Mouse (Mus musculus) c-Kit-negative CD71-positive TER-119-positive erythroid progenitor cells, embryonic 14.5 days (primary cell): ENCODE measurements around the gene Dera.
"Not testable (repeated sequence)": the region's sequence is repeated elsewhere in the genome, so short reads cannot be mapped to it uniquely, and the experiment has no call there.

Source experiments
- DNase-seq: peaks from one replicate; pipeline ENCODE4 v3.0.0-alpha.2; 2013; ENCODE audit warnings: low read depth, low spot score

The Dera gene

GRCm38 (mm10) chr6:137754056-137754856 is at the start of gene Dera:
TSS of gene Dera (plus strand) at chr6:137754546.
- peak; percentile 80 for DNase-seq

- DNase-seq, result no peak
Measured at GRCm38 (mm10) chr6:137706209-137706608, 48.1 kb upstream of the Dera start.

- not testable (repeated sequence) for DNase-seq
Measured at GRCm38 (mm10) chr6:137708726-137709405, 45.5 kb upstream of the Dera start.

GRCm38 (mm10) chr6:137710179-137711037 is 43.9 kb upstream of the Dera start:
- DNase-seq, result no peak

GRCm38 (mm10) chr6:137712654-137713309 is 41.6 kb upstream of the Dera start:
- DNase-seq, result no peak

GRCm38 (mm10) chr6:137713310-137713664 is 41.1 kb upstream of the Dera start:
- DNase-seq, result no peak

- DNase-seq, result no peak
Measured at GRCm38 (mm10) chr6:137716802-137717201, 37.5 kb upstream of the Dera start.

GRCm38 (mm10) chr6:137722220-137722931 is 32.0 kb upstream of the Dera start:
- DNase-seq, result no peak

GRCm38 (mm10) chr6:137723898-137724297 is 30.4 kb upstream of the Dera start:
- DNase-seq, result no peak

GRCm38 (mm10) chr6:137734460-137734845 is 19.9 kb upstream of the Dera start:
- no peak for DNase-seq

GRCm38 (mm10) chr6:137734846-137735609 is 19.3 kb upstream of the Dera start, which contains the start of gene Strap:
TSS of gene Strap (plus strand) at chr6:137735078.
- DNase-seq, result peak; percentile 92

GRCm38 (mm10) chr6:137735671-137736238 is 18.6 kb upstream of the Dera start:
- no peak for DNase-seq

GRCm38 (mm10) chr6:137740972-137741371 is 13.4 kb upstream of the Dera start:
- DNase-seq, result no peak

GRCm38 (mm10) chr6:137744700-137745099 is 9.6 kb upstream of the Dera start:
- DNase-seq, result no peak

GRCm38 (mm10) chr6:137747174-137747928 is 7.0 kb upstream of the Dera start:
- no peak for DNase-seq

- no peak for DNase-seq
Measured at GRCm38 (mm10) chr6:137751551-137752274, 2.6 kb upstream of the Dera start.

- DNase-seq, result no peak
Measured at GRCm38 (mm10) chr6:137752275-137752655, 2.1 kb upstream of the Dera start.

- no peak for DNase-seq
Measured at GRCm38 (mm10) chr6:137754857-137755232, 499 bp downstream of the Dera start.
